Mouse (Mus musculus): ENCODE measurements around the gene Ascl2. TPM values are rescaled to one million over a fixed set of nuclear protein-coding genes. Genes with fewer than 3 reads are reported as not detected.

Gene Ascl2
- polyA plus RNA-seq, 1 experiment from 2014 or later: 0.46 TPM

DNA sequence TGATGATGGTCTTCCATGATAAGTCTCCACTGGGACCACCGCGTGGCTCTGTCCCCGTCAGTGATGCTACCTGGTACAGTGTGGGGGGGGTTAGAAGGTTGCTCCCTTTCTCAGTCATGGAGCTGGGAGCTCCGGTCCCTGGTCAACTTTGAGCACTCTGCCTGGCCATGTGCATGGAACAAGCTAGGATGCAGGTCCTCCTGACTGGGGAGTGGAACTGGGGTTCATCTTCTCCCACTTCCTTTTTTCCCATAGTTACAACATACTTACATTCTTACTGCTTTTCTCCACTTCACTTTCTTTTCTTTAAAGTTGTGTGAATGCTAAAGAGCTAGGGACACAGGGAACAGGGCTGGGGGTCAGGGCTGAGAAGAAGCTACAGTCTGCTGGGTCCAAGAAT, 16.1 kb upstream of the Ascl2 start:
- Histone ChIP-seq H3K9me3 (no peaks in the 10 kb centered on the region), H3K27ac (no peak overlapping the region), H3K4me1 (replicated peaks) (no peaks in the 10 kb centered on the region), H3K4me3 (no peak overlapping the region), H3K36me3 (no peaks in the 10 kb centered on the region), H3K27me3 (ENCODE audit: insufficient read depth, poor library complexity, severe bottlenecking) (peaks cover 7% of the 10 kb centered on the region; the same call in 1 of the 2 replicates)
- DNase-seq (ENCODE audit: low spot score): no peak
- 87% methylated on average over 4 of the region's 4 CpGs for WGBS

DNA sequence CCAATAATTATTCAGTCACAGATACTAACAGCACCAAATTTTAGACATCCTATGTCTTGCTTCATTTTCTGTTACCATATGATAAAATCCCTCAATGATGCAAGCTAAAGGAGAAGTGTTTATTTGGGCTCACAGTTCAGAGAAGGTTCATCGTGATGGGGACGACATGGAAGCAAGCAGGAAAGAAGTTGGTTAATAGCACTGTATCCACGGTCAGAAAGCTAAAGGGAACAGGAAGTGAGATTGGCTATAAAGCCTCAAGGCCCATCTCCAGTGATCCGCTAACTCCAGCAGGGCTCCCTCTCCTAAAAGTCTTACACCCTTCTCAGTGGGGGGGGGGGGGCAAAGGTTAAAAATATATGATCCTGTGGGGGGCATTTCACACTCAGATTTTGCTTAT, 12.8 kb upstream of the Ascl2 start:
- no peak overlapping the region for H3K4me3 ChIP-seq
- peaks cover 7% of the 10 kb centered on the region; the same call in 1 of the 2 replicates for H3K27me3 ChIP-seq (ENCODE audit: insufficient read depth, poor library complexity, severe bottlenecking)
- no peaks in the 10 kb centered on the region for H3K4me1 ChIP-seq (replicated peaks)
- DNase-seq (ENCODE audit: low spot score): no peak
- H3K36me3 ChIP-seq: no peaks in the 10 kb centered on the region
- 83% methylated on average over 4 of the region's 4 CpGs for WGBS
- no peaks in the 10 kb centered on the region for H3K9me3 ChIP-seq
- H3K27ac ChIP-seq: no peak overlapping the region

- under 1% methylated on average over 90 of the region's 90 CpGs for WGBS
- Histone ChIP-seq H3K27ac (no peak overlapping the region), H3K9me3 (no peaks in the 10 kb centered on the region), H3K27me3 (ENCODE audit: insufficient read depth, poor library complexity, severe bottlenecking) (peaks cover 91% of the 10 kb centered on the region), H3K36me3 (no peaks in the 10 kb centered on the region), H3K4me1 (replicated peaks) (peaks cover 28% of the 10 kb centered on the region), H3K4me3 (peak overlapping the region; percentile 48)
- peak; percentile 79 for DNase-seq (ENCODE audit: low spot score)
Observed at GRCm38 (mm10) chr7:142967884-142968808, 918 bp downstream of the Ascl2 start.

DNA sequence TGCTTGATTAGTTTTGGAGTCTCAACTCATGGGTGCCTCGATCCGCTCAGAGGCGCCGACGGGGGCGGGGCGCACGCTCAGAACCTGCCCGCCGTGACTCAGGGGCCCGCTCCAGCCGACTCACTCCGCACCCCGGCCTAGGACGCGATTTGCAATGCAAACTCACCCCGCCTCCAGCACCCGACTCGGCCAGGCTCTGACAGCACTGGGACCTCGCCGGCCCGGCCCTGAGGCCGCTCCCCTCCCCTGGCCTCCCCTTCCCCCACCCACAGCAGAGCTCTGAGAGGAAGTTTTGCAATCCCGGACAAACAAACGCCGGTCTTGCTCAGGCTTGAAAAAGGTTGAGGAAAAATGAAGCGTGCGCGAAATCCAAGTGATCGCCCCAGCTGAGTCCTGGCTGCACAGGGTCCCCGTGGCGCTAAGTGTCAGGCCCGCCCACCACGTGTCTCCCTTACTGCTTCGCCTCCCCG, 1.6 kb downstream of the Ascl2 start:
- Histone ChIP-seq H3K9me3 (no peaks in the 10 kb centered on the region), H3K36me3 (no peaks in the 10 kb centered on the region), H3K4me1 (replicated peaks) (peaks cover 28% of the 10 kb centered on the region), H3K27ac (no peak overlapping the region), H3K27me3 (ENCODE audit: insufficient read depth, poor library complexity, severe bottlenecking) (peaks cover 92% of the 10 kb centered on the region), H3K4me3 (peak overlapping the region; percentile 48)
- under 1% methylated on average over 36 of the region's 36 CpGs for WGBS
- DNase-seq (ENCODE audit: low spot score): peak; percentile 42

GRCm38 (mm10) chr7:142959752-142960151, 9.3 kb downstream of the Ascl2 start:
- no peak overlapping the region for H3K4me3 ChIP-seq
- WGBS: 83% methylated on average over 4 of the region's 4 CpGs
- H3K27ac ChIP-seq: no peak overlapping the region
- H3K4me1 ChIP-seq (replicated peaks): 0 out of 2 replicates have a peak, but pooled peaks cover 4% of the 10 kb centered on the region
- 0 out of 2 replicates have a peak, but pooled peaks cover 3% of the 10 kb centered on the region for H3K9me3 ChIP-seq
- DNase-seq (ENCODE audit: low spot score): no peak
- peaks cover 23% of the 10 kb centered on the region for H3K27me3 ChIP-seq (ENCODE audit: insufficient read depth, poor library complexity, severe bottlenecking)
- H3K36me3 ChIP-seq: no peaks in the 10 kb centered on the region

DNA sequence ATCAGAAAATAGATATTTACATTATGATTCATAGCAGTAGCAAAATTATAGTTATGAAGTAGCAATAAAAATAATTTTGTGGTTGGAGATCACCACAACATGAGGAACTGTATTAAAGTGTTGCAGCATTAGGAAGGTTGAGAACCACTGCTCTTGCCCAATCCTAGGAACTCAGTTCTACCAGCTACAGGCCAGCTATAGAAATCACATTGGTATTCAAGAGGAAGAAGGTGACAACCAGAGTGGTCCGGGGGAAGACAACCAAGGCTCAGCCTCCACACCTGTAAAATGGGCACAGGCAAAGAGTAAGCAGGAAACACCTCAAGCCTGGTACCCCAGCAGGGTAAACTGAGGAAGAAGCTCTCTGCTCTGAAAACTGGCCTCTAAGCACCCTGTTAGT, 10.2 kb downstream of the Ascl2 start:
- no peaks in the 10 kb centered on the region for H3K36me3 ChIP-seq
- H3K27ac ChIP-seq: no peak overlapping the region
- 98% methylated on average over 1 of the region's 1 CpGs for WGBS
- 0 out of 2 replicates have a peak, but pooled peaks cover 3% of the 10 kb centered on the region for H3K9me3 ChIP-seq
- H3K27me3 ChIP-seq (ENCODE audit: insufficient read depth, poor library complexity, severe bottlenecking): peaks cover 14% of the 10 kb centered on the region
- H3K4me3 ChIP-seq: no peak overlapping the region
- no peaks in the 10 kb centered on the region for H3K4me1 ChIP-seq (replicated peaks)
- DNase-seq (ENCODE audit: low spot score): no peak

GRCm38 (mm10) chr7:142956018-142956417, 13.0 kb downstream of the Ascl2 start:
- Histone ChIP-seq H3K27ac (no peak overlapping the region), H3K27me3 (ENCODE audit: insufficient read depth, poor library complexity, severe bottlenecking) (no peaks in the 10 kb centered on the region; the same call in 1 of the 2 replicates), H3K4me1 (replicated peaks) (no peaks in the 10 kb centered on the region), H3K36me3 (no peaks in the 10 kb centered on the region), H3K9me3 (0 out of 2 replicates have a peak, but pooled peaks cover 3% of the 10 kb centered on the region), H3K4me3 (no peak overlapping the region)
- no peak for DNase-seq (ENCODE audit: low spot score)
- WGBS: 78% methylated on average over 2 of the region's 2 CpGs

GRCm38 (mm10) chr7:142949568-142949967, 19.5 kb downstream of the Ascl2 start:
- WGBS: 6% methylated on average over 1 of the region's 1 CpGs
- no peak overlapping the region for H3K27ac ChIP-seq
- H3K27me3 ChIP-seq (ENCODE audit: insufficient read depth, poor library complexity, severe bottlenecking): 0 out of 2 replicates have a peak, but pooled peaks cover 9% of the 10 kb centered on the region
- no peak overlapping the region for H3K4me3 ChIP-seq
- H3K4me1 ChIP-seq (replicated peaks): no peaks in the 10 kb centered on the region
- no peak for DNase-seq (ENCODE audit: low spot score)
- no peaks in the 10 kb centered on the region for H3K36me3 ChIP-seq
- no peaks in the 10 kb centered on the region for H3K9me3 ChIP-seq

GRCm38 (mm10) chr7:142937631-142938030, 31.4 kb downstream of the Ascl2 start:
- H3K4me3 ChIP-seq: no peak overlapping the region
- H3K27ac ChIP-seq: no peak overlapping the region
- no peaks in the 10 kb centered on the region for H3K4me1 ChIP-seq (replicated peaks)
- H3K27me3 ChIP-seq (ENCODE audit: insufficient read depth, poor library complexity, severe bottlenecking): no peaks in the 10 kb centered on the region
- DNase-seq (ENCODE audit: low spot score): no peak
- no peaks in the 10 kb centered on the region for H3K36me3 ChIP-seq
- H3K9me3 ChIP-seq: 0 out of 2 replicates have a peak, but pooled peaks cover 6% of the 10 kb centered on the region

DNA sequence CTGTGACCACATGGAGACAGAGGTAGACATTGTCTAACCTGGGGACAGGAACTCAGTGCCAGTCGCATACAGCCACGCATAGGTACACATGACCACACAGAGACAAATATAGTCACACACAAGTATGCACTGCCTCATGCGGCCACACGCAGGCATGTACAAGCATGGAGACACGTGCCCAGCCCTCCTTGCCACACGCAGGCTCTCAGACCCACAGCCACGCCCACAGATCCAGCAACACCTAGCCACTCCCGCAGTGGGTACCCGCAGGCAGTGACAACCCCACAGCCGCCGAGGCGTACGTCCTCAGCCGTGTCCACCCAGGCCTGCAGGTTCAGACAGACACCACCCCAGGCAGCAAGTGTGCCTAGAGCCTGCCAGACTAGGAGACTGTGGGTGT, 33.4 kb downstream of the Ascl2 start:
- H3K4me3 ChIP-seq: no peak overlapping the region
- no peaks in the 10 kb centered on the region for H3K27me3 ChIP-seq (ENCODE audit: insufficient read depth, poor library complexity, severe bottlenecking)
- no peaks in the 10 kb centered on the region for H3K4me1 ChIP-seq (replicated peaks)
- DNase-seq (ENCODE audit: low spot score): no peak
- H3K9me3 ChIP-seq: 0 out of 2 replicates have a peak, but pooled peaks cover 6% of the 10 kb centered on the region
- H3K27ac ChIP-seq: no peak overlapping the region
- H3K36me3 ChIP-seq: no peaks in the 10 kb centered on the region
- 92% methylated on average over 14 of the region's 14 CpGs for WGBS

DNA sequence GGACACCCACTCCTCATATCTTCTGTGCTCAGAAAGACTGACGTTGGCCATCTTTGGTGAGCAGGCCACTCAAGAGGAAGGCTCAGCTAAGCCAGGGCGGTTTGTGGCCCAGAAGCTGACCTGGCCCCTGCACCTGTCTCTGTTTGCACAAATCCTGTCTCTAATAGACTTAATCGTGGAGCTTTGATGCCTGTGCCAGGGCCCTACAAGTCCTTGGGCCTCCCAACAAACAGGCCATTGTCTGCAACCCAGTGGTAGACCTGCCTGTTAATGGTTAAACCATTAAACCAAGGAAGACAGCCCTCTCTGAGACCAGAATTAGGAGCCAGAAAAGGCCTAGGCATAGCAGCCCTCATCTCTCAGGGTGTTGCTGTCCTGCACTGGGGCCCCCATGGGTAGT, 36.6 kb downstream of the Ascl2 start:
- Histone ChIP-seq H3K4me3 (no peak overlapping the region), H3K27me3 (ENCODE audit: insufficient read depth, poor library complexity, severe bottlenecking) (no peaks in the 10 kb centered on the region; the same call in 1 of the 2 replicates), H3K4me1 (replicated peaks) (no peaks in the 10 kb centered on the region; the same call in 1 of the 2 replicates), H3K9me3 (0 out of 2 replicates have a peak, but pooled peaks cover 1% of the 10 kb centered on the region), H3K27ac (no peak overlapping the region), H3K36me3 (no peaks in the 10 kb centered on the region)
- 80% methylated on average over 3 of the region's 3 CpGs for WGBS
- no peak for DNase-seq (ENCODE audit: low spot score)

DNA sequence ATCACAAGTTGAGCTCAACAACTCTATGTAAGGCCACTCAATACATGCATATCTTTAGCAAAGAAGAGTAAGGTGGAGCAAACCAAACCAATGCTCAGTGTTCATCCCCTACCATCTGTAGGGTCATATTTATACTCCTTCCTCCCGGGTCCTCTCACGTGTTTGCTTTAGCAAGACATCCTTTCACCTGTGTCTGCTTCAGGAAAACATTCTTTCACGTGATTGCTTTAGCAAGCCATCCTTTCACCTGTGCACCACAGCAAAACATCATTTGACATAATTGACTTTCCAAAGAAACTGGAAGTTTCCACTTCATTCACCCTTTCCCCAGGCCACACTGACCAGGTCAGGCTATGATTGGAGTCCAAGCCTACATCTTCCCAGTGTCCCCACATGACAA, 38.0 kb downstream of the Ascl2 start, which contains the start of gene Th:
Gene Th (minus strand): TSS at position 101 of the 400 bp plus-strand sequence.
- WGBS: 84% methylated on average over 3 of the region's 3 CpGs
- Histone ChIP-seq H3K4me1 (replicated peaks) (no peaks in the 10 kb centered on the region; the same call in 1 of the 2 replicates), H3K27me3 (ENCODE audit: insufficient read depth, poor library complexity, severe bottlenecking) (no peaks in the 10 kb centered on the region; the same call in 1 of the 2 replicates), H3K27ac (no peak within 1 kb of the TSS), H3K4me3 (no peak within 1 kb of the TSS), H3K9me3 (no peaks in the 10 kb centered on the region), H3K36me3 (no peaks in the 10 kb centered on the region)
- DNase-seq (ENCODE audit: low spot score): no peak

GRCm38 (mm10) chr7:142929516-142929915, 39.5 kb downstream of the Ascl2 start:
- 88% methylated on average over 2 of the region's 2 CpGs for WGBS
- Histone ChIP-seq H3K27me3 (ENCODE audit: insufficient read depth, poor library complexity, severe bottlenecking) (no peaks in the 10 kb centered on the region; the same call in 1 of the 2 replicates), H3K4me1 (replicated peaks) (no peaks in the 10 kb centered on the region; the same call in 1 of the 2 replicates), H3K27ac (no peak overlapping the region), H3K36me3 (no peaks in the 10 kb centered on the region), H3K4me3 (no peak overlapping the region), H3K9me3 (no peaks in the 10 kb centered on the region)
- no peak for DNase-seq (ENCODE audit: low spot score)

Measured in hindbrain, embryonic 10.5 days (tissue).